Mouse (Mus musculus) activated CD4-positive, CD25-positive, alpha-beta regulatory T cell, adult 4 months (primary cell): ENCODE results near the gene Dclre1c. TPM values are rescaled to one million over a fixed set of nuclear protein-coding genes. Genes with fewer than 3 reads are reported as not detected.
A peak's percentile ranks its signal among the peaks of the same experiment; 100 is the strongest.

ENCODE experiments used
- ATAC-seq: one replicate; pipeline ENCODE4 v1.8.0; 2017
- polyA plus RNA-seq, 2 experiments: library from polyadenylated mRNA; unstranded; fragments of 100-300 nt; shearing (Covaris generic); gene quantifications; one replicate each; pipeline ENCODE4 v1.2.1; 2017

The Dclre1c gene
- polyA plus RNA-seq, 2 experiments from 2014 or later, result 15.8 to 18.1 TPM

DNA sequence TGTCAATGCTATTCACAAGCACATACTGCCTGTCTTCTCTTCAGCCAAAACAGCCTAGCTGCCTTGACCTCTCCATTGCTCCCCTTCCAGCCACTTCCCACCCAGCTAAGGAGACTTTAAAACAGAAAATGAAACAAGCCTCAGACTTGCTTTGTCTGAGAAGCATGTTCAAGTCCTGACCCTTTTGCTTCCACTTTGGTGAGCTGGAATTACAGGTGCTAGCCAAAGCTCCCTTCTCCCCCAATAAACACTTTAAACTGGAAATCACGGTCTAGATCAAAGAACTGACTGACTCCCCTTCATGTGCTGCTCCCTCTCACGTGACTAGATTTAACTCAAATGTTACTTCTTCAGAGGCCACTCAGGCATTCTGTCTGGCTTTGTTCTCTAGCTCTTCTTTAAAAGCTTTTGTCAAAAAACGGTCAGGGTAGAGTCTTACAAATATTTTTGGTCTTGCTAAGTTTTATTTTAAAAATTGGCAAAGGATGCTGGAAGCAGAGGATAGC, 51.9 kb downstream of the Dclre1c start:
- ATAC-seq, result no peak

- no peak for ATAC-seq
These were observed 56.3 kb downstream of the Dclre1c start for GRCm38 (mm10) chr2:3480239-3480638.

GRCm38 (mm10) chr2:3489816-3490215, 65.9 kb downstream of the Dclre1c start:
- ATAC-seq, result no peak

GRCm38 (mm10) chr2:3493833-3494409, 70.0 kb downstream of the Dclre1c start:
- ATAC-seq, result no peak

- no peak for ATAC-seq
These were observed 75.6 kb downstream of the Dclre1c start for GRCm38 (mm10) chr2:3499543-3499942.

- ATAC-seq, result no peak
These were observed 77.0 kb downstream of the Dclre1c start for GRCm38 (mm10) chr2:3500886-3501285.

DNA sequence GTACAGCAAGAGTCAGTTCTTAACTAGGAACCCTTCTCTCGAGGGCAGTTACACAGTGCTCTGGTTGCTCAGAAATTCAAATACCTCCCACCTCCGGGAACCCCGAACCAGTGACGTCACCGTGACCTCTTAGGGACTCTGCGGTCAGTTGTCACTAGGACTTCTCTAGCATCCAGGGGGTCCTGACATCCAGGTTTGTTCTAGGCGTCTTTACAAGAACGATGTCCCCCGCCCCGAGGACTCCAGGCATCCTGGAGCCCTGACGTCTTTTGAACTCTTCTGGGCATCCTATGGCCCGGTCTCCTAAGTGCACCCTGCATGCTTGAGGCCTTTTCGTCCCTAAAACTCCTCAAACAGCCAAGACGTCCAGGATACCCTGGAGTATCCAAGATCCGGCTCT, 88.1 kb downstream of the Dclre1c start:
- peak; percentile 0 for ATAC-seq

- ATAC-seq, result peak; percentile 95
These were observed 88.9 kb downstream of the Dclre1c start, which contains the start of the genes Gm45902, Hspa14 and Cdnf for GRCm38 (mm10) chr2:3512552-3513454. Gene Gm45902, minus strand, starts transcription at chr2:3512790. Gene Hspa14, minus strand, starts transcription at chr2:3512814. Gene Cdnf, plus strand, starts transcription at chr2:3513030.

Other genes with a start within 250 kb of the Dclre1c start
- gene Nmt2, start 139.9 kb upstream of the Dclre1c start, polyA plus RNA-seq, result 10 to 100 TPM; 41.8 to 53.2 TPM
- 10 to 100 TPM; 19.0 to 21.7 TPM for gene Rpp38, start 91.5 kb upstream of the Dclre1c start, polyA plus RNA-seq
- gene Acbd7, start 88.0 kb upstream of the Dclre1c start, polyA plus RNA-seq, result not detected
- gene Olah, start 26.9 kb upstream of the Dclre1c start, polyA plus RNA-seq, result not detected
- gene Meig1, start 1.5 kb upstream of the Dclre1c start, polyA plus RNA-seq, result not detected
- gene Suv39h2, start 50.9 kb downstream of the Dclre1c start, polyA plus RNA-seq, result 1 to 10 TPM in 1 of 2 experiments, under 1 TPM in 1; 0.69 to 1.5 TPM
- 1 to 10 TPM; 2.0 to 4.1 TPM for gene Gm45902, start 88.7 kb downstream of the Dclre1c start, polyA plus RNA-seq
- 10 to 100 TPM; 86.6 to 90.1 TPM for gene Hspa14, start 88.7 kb downstream of the Dclre1c start, polyA plus RNA-seq
- under 1 TPM; 0.25 to 0.44 TPM for gene Cdnf, start 88.9 kb downstream of the Dclre1c start, polyA plus RNA-seq
- gene Fam107b, start 146.4 kb downstream of the Dclre1c start, polyA plus RNA-seq, result 100 to 1,000 TPM; 231 to 265 TPM